Mouse (Mus musculus): ENCODE measurements at regions not wholly inside any gene's neighbourhood (a gene's known extent, or its start where the extent isn't known, plus 50 kb on each side); places are given as distances from the start of the nearest gene placed in this dataset.

GRCm38 (mm10) chr15:7025194-7025593 lies 65.2 kb upstream of the Lifr start:
- no peak for ATAC-seq (ENCODE audit: insufficient number of reproducible peaks, low FRiP score, low TSS enrichment, low read depth)
- no peaks in the 10 kb centered on the region for H3K4me1 ChIP-seq (ENCODE audit: control insufficient read depth, insufficient read depth, low read length)
- 90% methylated on average over 4 of the region's 4 CpGs for WGBS
- no peaks in the 10 kb centered on the region for H3K36me3 ChIP-seq (ENCODE audit: control insufficient read depth, insufficient read depth, low read length)
- no peaks in the 10 kb centered on the region for H3K27me3 ChIP-seq (ENCODE audit: control insufficient read depth, insufficient read depth, low read length)
- no peak overlapping the region for H3K27ac ChIP-seq (replicated peaks; ENCODE audit: low read depth, low read length)
- no peak overlapping the region for H3K9ac ChIP-seq (ENCODE audit: low read length)
- no peak for DNase-seq (ENCODE audit: low spot score)
- H3K9me3 ChIP-seq (ENCODE audit: control insufficient read depth, low read length): no peaks in the 10 kb centered on the region
- no peak overlapping the region for H3K4me2 ChIP-seq (ENCODE audit: low read depth, severe bottlenecking)
- H3K4me3 ChIP-seq (ENCODE audit: low read depth, low read length): no peak overlapping the region

- no peak overlapping the region for H3K9ac ChIP-seq (ENCODE audit: low read length)
- no peaks in the 10 kb centered on the region for H3K36me3 ChIP-seq (ENCODE audit: control insufficient read depth, insufficient read depth, low read length)
- DNase-seq (ENCODE audit: low spot score): no peak
- H3K4me2 ChIP-seq (ENCODE audit: low read depth, severe bottlenecking): no peak overlapping the region
- no peaks in the 10 kb centered on the region for H3K4me1 ChIP-seq (ENCODE audit: control insufficient read depth, insufficient read depth, low read length)
- ATAC-seq (ENCODE audit: insufficient number of reproducible peaks, low FRiP score, low TSS enrichment, low read depth): no peak
- no peaks in the 10 kb centered on the region for H3K27me3 ChIP-seq (ENCODE audit: control insufficient read depth, insufficient read depth, low read length)
- no peak overlapping the region for H3K4me3 ChIP-seq (ENCODE audit: low read depth, low read length)
- 62% methylated on average over 6 of the region's 6 CpGs for WGBS
- no peaks in the 10 kb centered on the region for H3K9me3 ChIP-seq (ENCODE audit: control insufficient read depth, low read length)
- no peak overlapping the region for H3K27ac ChIP-seq (replicated peaks; ENCODE audit: low read depth, low read length)
Observed at GRCm38 (mm10) chr15:7031297-7032043, 58.9 kb upstream of the Lifr start.

DNA sequence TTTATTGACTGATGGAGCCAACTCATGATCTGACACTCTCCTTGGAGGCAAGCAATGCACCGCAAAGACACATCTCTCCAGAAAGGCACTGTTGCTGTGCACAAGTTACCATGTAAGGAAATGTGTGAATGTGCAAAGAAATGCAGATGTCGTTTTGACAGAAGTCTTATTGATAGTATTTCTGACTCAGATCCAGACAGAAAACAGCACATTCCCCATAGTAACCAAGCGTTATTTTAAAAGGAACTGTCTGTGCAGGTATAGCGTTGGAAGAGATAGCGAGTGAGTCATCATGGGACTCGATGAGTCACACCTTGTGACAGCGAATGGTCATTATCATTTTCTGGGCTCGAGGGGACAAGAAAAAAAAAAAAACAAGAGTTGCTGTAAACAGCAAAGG lies 52.9 kb upstream of the Lifr start:
- WGBS: 86% methylated on average over 8 of the region's 8 CpGs
- no peaks in the 10 kb centered on the region for H3K36me3 ChIP-seq (ENCODE audit: control insufficient read depth, insufficient read depth, low read length)
- ATAC-seq (ENCODE audit: insufficient number of reproducible peaks, low FRiP score, low TSS enrichment, low read depth): no peak
- H3K4me1 ChIP-seq (ENCODE audit: control insufficient read depth, insufficient read depth, low read length): 0 out of 2 replicates have a peak, but pooled peaks cover 3% of the 10 kb centered on the region
- H3K9ac ChIP-seq (ENCODE audit: low read length): no peak overlapping the region
- no peaks in the 10 kb centered on the region for H3K9me3 ChIP-seq (ENCODE audit: control insufficient read depth, low read length)
- no peak for DNase-seq (ENCODE audit: low spot score)
- no peaks in the 10 kb centered on the region for H3K27me3 ChIP-seq (ENCODE audit: control insufficient read depth, insufficient read depth, low read length)
- no peak overlapping the region for H3K27ac ChIP-seq (replicated peaks; ENCODE audit: low read depth, low read length)
- no peak overlapping the region for H3K4me3 ChIP-seq (ENCODE audit: low read depth, low read length)
- H3K4me2 ChIP-seq (ENCODE audit: low read depth, severe bottlenecking): no peak overlapping the region

DNA sequence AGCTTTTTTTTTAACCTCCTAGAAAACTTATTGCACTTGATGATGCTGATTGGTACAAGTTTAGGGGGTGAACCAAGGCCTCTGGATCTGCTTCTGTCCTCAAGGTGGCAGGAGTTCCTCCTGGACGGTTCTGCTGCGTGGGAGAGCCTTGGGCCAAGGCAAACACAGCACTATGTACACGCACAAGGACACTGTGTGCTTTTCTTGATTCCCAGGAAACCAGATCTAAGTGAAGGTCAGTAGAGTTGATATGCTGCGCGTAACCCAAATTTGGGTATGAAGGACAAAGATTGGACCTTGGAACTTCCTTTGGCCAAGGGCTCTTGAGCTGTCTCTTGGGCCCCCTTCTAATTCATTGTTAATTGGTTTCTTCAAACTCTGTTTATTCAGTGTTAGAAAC lies 51.3 kb upstream of the Lifr start:
- ATAC-seq (ENCODE audit: insufficient number of reproducible peaks, low FRiP score, low TSS enrichment, low read depth): no peak
- Histone ChIP-seq H3K4me2 (ENCODE audit: low read depth, severe bottlenecking) (no peak overlapping the region), H3K27ac (replicated peaks; ENCODE audit: low read depth, low read length) (no peak overlapping the region), H3K27me3 (ENCODE audit: control insufficient read depth, insufficient read depth, low read length) (no peaks in the 10 kb centered on the region), H3K4me3 (ENCODE audit: low read depth, low read length) (no peak overlapping the region), H3K36me3 (ENCODE audit: control insufficient read depth, insufficient read depth, low read length) (no peaks in the 10 kb centered on the region), H3K9me3 (ENCODE audit: control insufficient read depth, low read length) (no peaks in the 10 kb centered on the region), H3K4me1 (ENCODE audit: control insufficient read depth, insufficient read depth, low read length) (0 out of 2 replicates have a peak, but pooled peaks cover 3% of the 10 kb centered on the region), H3K9ac (ENCODE audit: low read length) (no peak overlapping the region)
- no peak for DNase-seq (ENCODE audit: low spot score)
- WGBS: 92% methylated on average over 5 of the region's 5 CpGs

DNA sequence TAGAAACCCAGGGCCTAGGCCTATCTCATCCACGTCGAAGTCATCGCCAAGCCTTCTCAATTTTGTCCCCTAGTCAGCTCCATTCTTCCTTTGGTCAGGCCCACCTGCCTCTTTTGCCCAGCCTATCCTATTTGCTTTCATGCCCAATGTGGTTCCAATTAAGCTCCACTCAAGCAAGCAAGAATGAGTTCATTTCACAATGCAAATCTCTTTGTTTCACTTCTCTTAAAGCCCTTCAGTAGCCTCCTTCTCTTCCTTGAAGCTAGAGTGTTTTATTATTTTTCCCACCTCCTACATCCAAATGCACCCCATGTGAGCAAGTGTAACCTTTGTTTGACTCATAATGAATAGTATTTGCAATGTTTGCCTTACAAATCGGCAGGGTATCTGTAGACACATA lies 50.6 kb upstream of the Lifr start:
- H3K27me3 ChIP-seq (ENCODE audit: control insufficient read depth, insufficient read depth, low read length): no peaks in the 10 kb centered on the region
- ATAC-seq (ENCODE audit: insufficient number of reproducible peaks, low FRiP score, low TSS enrichment, low read depth) (no peak), DNase-seq (ENCODE audit: low spot score) (no peak)
- 88% methylated on average over 4 of the region's 4 CpGs for WGBS
- no peak overlapping the region for H3K4me3 ChIP-seq (ENCODE audit: low read depth, low read length)
- H3K9ac ChIP-seq (ENCODE audit: low read length): no peak overlapping the region
- H3K4me1 ChIP-seq (ENCODE audit: control insufficient read depth, insufficient read depth, low read length): 0 out of 2 replicates have a peak, but pooled peaks cover 3% of the 10 kb centered on the region
- H3K9me3 ChIP-seq (ENCODE audit: control insufficient read depth, low read length): no peaks in the 10 kb centered on the region
- H3K4me2 ChIP-seq (ENCODE audit: low read depth, severe bottlenecking): no peak overlapping the region
- no peak overlapping the region for H3K27ac ChIP-seq (replicated peaks; ENCODE audit: low read depth, low read length)
- no peaks in the 10 kb centered on the region for H3K36me3 ChIP-seq (ENCODE audit: control insufficient read depth, insufficient read depth, low read length)

All from limb, embryonic 11.5 days (tissue).